Mouse (Mus musculus) kidney, embryonic 15.5 days (tissue): ENCODE measurements around the gene Mrm1. TPM values are rescaled to one million over a fixed set of nuclear protein-coding genes. Genes with fewer than 3 reads are reported as not detected.

ENCODE experiments used
- polyA plus RNA-seq: library from polyadenylated mRNA; unstranded; fragments of >200 nt; fragmentation: Nextera tagmentation; extraction: Ambion mirVana; gene quantifications from 2 replicates; pipeline ENCODE4 v1.2.1, GENCODE M21; 2015

Mrm1 gene
- polyA plus RNA-seq, 1 experiment from 2014 or later, result 10.0 TPM

Other genes with a start within 250 kb of the Mrm1 start
- 11.6 and 15.7 TPM in 2 replicates for gene Dhrs11, start 9.5 kb upstream of the Mrm1 start, polyA plus RNA-seq
- 66.2 and 68.1 TPM in 2 replicates for gene Ggnbp2, start 51.3 kb upstream of the Mrm1 start, polyA plus RNA-seq
- gene Myo19, start 60.6 kb upstream of the Mrm1 start, polyA plus RNA-seq, result 11.1 and 12.3 TPM in 2 replicates
- gene Pigw, start 60.8 kb upstream of the Mrm1 start, polyA plus RNA-seq, result 3.7 and 4.9 TPM in 2 replicates
- 60.0 and 65.0 TPM in 2 replicates for gene Znhit3, start 96.9 kb upstream of the Mrm1 start, polyA plus RNA-seq
- 66.2 and 71.2 TPM in 2 replicates for gene Car4, start 138.3 kb upstream of the Mrm1 start, polyA plus RNA-seq